In the genomic region with DNA sequence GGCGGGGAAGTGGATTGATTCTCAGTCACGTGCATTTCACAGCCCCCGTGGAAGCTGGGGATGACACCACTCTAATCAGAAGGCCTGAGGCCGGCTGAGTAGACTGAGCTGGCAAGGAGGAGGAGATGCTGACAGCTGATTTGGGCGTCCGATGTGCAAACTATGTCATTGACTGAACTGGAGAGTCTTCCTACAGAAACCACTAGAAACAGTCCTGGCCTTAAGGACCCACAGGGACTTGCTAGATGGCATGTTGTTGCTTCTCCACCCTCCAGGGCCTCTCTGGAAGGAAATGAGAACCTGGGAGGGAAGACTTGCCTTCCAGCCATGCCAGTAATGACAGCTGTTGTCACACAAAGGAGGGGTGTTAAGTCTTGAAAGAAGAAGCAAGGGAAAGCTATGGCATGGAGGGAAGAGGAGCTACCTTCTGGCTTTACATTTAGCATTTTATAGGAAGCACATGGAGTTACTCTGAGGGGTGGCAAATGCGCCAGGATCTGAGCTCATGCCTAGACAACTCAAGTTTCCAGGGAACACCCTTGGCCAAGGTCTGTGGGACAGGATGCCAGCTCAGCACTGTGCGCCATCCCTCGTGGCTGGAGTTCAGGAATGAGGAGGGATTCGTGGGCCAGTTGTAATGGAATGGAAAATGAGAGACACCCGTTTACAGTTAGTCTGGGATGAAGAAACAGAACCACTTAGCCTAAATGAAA, we compare ENCODE assay signal across 8 mouse cellular contexts.
DNase-seq lines count a peak whose midpoint lies in the region; ATAC-seq lines count a peak whose summit lies in the region.
"Had no signal": no experiment of that assay in that cellular context is flagged by ENCODE, and none has a peak within 500 bp of the region (broad histone marks: within the 10 kb centered on the region; RNA-seq: fewer than 3 reads in every experiment).

No protein-coding gene starts in this region.

- 57% methylated on average over 11 of the region's 11 CpGs for WGBS in heart, embryonic 12.5 days

- no peak overlapping the region for H3K4me3 ChIP-seq in heart, embryonic 12.5 days

- no peak overlapping the region for H3K4me2 ChIP-seq in heart, embryonic 12.5 days

- no peak overlapping the region for H3K9ac ChIP-seq in heart, embryonic 12.5 days

- peaks cover 58% of the 10 kb centered on the region for H3K4me1 ChIP-seq in heart, embryonic 12.5 days (replicated peaks)

- H3K9me3 ChIP-seq in heart, embryonic 12.5 days (replicated peaks): no peaks in the 10 kb centered on the region

- peak overlapping the region; percentile 59 for H3K27ac ChIP-seq in heart, embryonic 12.5 days (ENCODE audit: poor library complexity, severe bottlenecking)

- H3K27me3 ChIP-seq in heart, embryonic 12.5 days (replicated peaks): no peaks in the 10 kb centered on the region

- H3K36me3 ChIP-seq in heart, embryonic 12.5 days: peaks cover 27% of the 10 kb centered on the region

- peak; percentile 53 to 57 for DNase-seq in right cerebral cortex, postnatal 10 days (ENCODE audit: low spot score in 2 of 2)
- no peak for DNase-seq in right cerebral cortex, postnatal 25 days
- DNase-seq in cerebellum, postnatal 36 days: peak; percentile 52 to 58
- peak; percentile 38 for DNase-seq in urinary bladder, postnatal 25 days (ENCODE audit: low spot score)
- no peak for DNase-seq in embryo, embryonic 11 days
- no peak for DNase-seq in left cerebral cortex, adult 11 months (ENCODE audit: low spot score)
- DNase-seq: right cerebral cortex, adult 18-20 months had no signal

- ATAC-seq in heart, embryonic 12.5 days (ENCODE audit: insufficient number of reproducible peaks, low FRiP score): no peak

Comparison
In these comparisons a context has a peak if more than half of its experiments do, and no peak if none do; other contexts are left out.
1. DNase-seq: peak in right cerebral cortex, postnatal 10 days (2 of 2), cerebellum, postnatal 36 days (2 of 2) and urinary bladder, postnatal 25 days (single experiment); none in right cerebral cortex, postnatal 25 days (single experiment), embryo, embryonic 11 days (single experiment) and left cerebral cortex, adult 11 months (single experiment).